Mouse (Mus musculus): ENCODE measurements at regions not wholly inside any gene's neighbourhood (a gene's known extent, or its start where the extent isn't known, plus 50 kb on each side); places are given as distances from the start of the nearest gene placed in this dataset.

DNA sequence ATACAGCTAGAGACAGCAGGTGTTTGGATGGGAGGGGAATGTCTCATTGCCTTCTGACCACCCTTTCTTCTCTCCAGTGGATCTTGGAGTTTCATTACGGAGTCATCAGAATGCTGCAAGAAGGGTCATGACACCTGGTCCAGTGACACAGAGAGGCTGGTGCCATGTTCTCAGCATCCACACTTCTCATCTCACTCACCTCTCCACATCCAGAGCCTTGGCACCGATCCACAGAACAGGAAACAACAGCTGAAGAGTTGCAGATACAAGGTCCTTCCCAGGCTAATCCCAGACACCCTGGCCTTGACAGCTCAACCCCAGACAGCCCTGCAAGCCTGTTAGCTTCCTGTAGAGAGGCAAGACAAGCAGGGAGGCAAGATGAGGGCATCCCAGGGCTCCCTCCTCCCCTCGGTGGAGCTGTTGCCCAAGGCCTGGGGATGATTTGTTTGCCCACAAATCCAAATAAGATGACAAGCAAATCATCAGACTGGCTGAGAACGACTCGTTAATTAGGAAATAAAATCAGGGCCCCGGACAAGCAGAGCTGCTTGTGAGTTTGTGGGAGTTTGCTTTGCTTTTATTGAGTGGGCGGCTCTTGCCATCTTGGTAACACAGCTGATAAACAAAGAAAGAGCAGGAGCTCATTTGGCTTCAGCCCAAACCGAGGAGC is 274.4 kb downstream of the Cbln1 start:
- Histone ChIP-seq H3K27ac (replicated peaks; ENCODE audit: insufficient read depth, low read depth, low read length) (no peak overlapping the region), H3K4me1 (ENCODE audit: control insufficient read depth, insufficient read depth, low read length) (no peaks in the 10 kb centered on the region), H3K9ac (ENCODE audit: low read depth, low read length) (no peak overlapping the region), H3K27me3 (ENCODE audit: control insufficient read depth, insufficient read depth, low read length) (no peaks in the 10 kb centered on the region), H3K79me2 (ENCODE audit: control insufficient read depth, insufficient read depth, low read length) (no peaks in the 10 kb centered on the region), H3K36me3 (ENCODE audit: control insufficient read depth, insufficient read depth, low read length) (no peaks in the 10 kb centered on the region), H3K4me3 (ENCODE audit: insufficient read depth, low read depth, low read length) (no peak overlapping the region)
- WGBS: 41% methylated on average over 8 of the region's 8 CpGs
- TF ChIP-seq CTCF (IDR thresholded peaks at IDR 0.05; ENCODE audit: low read depth, low read length): no peak
- TF ChIP-seq POLR2A (IDR thresholded peaks at IDR 0.05; ENCODE audit: extremely low read depth, insufficient read depth, low read length): no peak
- no peak for DNase-seq (ENCODE audit: extremely low read depth, low read depth, low spot score)

DNA sequence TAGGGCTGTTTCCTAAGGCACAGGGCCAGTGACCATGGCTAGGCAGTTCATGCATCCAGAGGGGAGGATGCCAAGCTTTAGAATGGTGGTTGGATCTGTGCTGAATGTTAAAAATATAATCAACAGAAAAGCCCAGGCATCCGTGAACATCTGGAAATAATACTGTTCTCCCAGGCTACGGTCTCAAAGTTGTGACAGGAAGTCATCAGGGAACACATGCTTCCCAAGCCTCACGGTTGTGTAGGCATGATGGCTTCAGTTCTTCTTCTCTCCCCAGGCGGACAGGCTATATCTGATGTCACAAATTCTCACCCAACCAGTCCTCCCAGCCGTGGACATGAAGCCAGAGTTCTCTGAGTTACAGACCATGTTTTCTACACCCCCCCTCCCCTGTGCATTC is 275.4 kb downstream of the Cbln1 start:
- Histone ChIP-seq H3K4me1 (ENCODE audit: control insufficient read depth, insufficient read depth, low read length) (no peaks in the 10 kb centered on the region), H3K36me3 (ENCODE audit: control insufficient read depth, insufficient read depth, low read length) (no peaks in the 10 kb centered on the region), H3K79me2 (ENCODE audit: control insufficient read depth, insufficient read depth, low read length) (no peaks in the 10 kb centered on the region), H3K27ac (replicated peaks; ENCODE audit: insufficient read depth, low read depth, low read length) (no peak overlapping the region), H3K4me3 (ENCODE audit: insufficient read depth, low read depth, low read length) (no peak overlapping the region), H3K9ac (ENCODE audit: low read depth, low read length) (no peak overlapping the region), H3K27me3 (ENCODE audit: control insufficient read depth, insufficient read depth, low read length) (no peaks in the 10 kb centered on the region)
- no peak for DNase-seq (ENCODE audit: extremely low read depth, low read depth, low spot score)
- no peak for TF ChIP-seq CTCF (IDR thresholded peaks at IDR 0.05; ENCODE audit: low read depth, low read length)
- TF ChIP-seq POLR2A (IDR thresholded peaks at IDR 0.05; ENCODE audit: extremely low read depth, insufficient read depth, low read length): no peak
- WGBS: 61% methylated on average over 5 of the region's 5 CpGs

DNA sequence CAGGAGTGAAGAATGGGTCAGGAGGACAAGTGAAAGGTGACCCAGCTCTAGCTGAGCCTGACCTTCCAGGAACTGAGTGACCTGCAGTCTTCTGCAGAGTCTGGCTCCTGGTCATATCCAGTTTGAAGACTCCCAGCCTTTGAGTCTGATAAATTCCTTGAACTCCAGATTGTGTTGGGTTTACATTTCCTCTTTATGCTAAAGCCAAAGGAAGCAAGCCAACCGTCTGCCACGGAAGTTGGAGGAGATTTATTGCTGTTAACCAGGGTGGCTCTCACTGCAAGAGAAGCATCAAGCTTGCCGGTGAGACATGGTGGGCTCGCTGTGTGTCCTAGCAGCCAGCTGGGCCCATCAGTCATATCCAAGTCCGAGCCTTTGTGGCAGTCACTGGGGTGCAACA is 276.4 kb downstream of the Cbln1 start:
- Histone ChIP-seq H3K36me3 (ENCODE audit: control insufficient read depth, insufficient read depth, low read length) (no peaks in the 10 kb centered on the region), H3K27ac (replicated peaks; ENCODE audit: insufficient read depth, low read depth, low read length) (no peak overlapping the region), H3K4me1 (ENCODE audit: control insufficient read depth, insufficient read depth, low read length) (no peaks in the 10 kb centered on the region), H3K9ac (ENCODE audit: low read depth, low read length) (no peak overlapping the region), H3K4me3 (ENCODE audit: insufficient read depth, low read depth, low read length) (no peak overlapping the region), H3K27me3 (ENCODE audit: control insufficient read depth, insufficient read depth, low read length) (no peaks in the 10 kb centered on the region), H3K79me2 (ENCODE audit: control insufficient read depth, insufficient read depth, low read length) (no peaks in the 10 kb centered on the region)
- 71% methylated on average over 5 of the region's 5 CpGs for WGBS
- DNase-seq (ENCODE audit: extremely low read depth, low read depth, low spot score): no peak
- TF ChIP-seq CTCF (IDR thresholded peaks at IDR 0.05; ENCODE audit: low read depth, low read length) (no peak), POLR2A (IDR thresholded peaks at IDR 0.05; ENCODE audit: extremely low read depth, insufficient read depth, low read length) (no peak)

DNA sequence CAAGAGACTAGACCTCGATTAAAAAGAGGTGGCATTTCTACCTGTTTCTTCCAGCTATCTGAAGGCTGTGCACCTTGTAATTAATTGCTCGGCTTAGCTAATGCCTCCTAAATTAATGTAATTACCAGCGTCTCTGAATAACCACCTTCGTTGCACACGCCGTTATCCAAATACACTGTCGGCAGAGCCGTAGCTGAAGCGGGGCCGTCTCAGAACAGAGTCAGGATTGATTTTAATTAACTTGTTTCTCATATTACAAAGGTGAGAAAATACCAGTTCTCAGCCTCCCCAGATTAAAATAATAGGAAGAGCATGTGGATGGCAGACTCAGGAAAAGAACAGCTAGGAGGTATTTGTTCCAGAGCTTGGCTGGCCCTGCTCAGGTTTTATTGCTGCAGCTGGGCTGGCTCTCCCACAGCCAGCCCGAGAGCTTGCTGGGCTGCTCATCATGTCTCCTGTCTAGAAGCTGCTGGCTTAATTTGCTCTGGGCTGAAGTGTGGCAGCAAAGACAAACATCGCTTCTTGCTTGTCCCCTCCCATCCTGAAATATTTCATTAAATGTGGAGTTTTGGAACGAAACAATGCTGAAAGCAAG is 282.5 kb downstream of the Cbln1 start:
- TF ChIP-seq CTCF (IDR thresholded peaks at IDR 0.05; ENCODE audit: low read depth, low read length) (no peak), POLR2A (IDR thresholded peaks at IDR 0.05; ENCODE audit: extremely low read depth, insufficient read depth, low read length) (no peak)
- Histone ChIP-seq H3K4me3 (ENCODE audit: insufficient read depth, low read depth, low read length) (no peak overlapping the region), H3K79me2 (ENCODE audit: control insufficient read depth, insufficient read depth, low read length) (no peaks in the 10 kb centered on the region), H3K36me3 (ENCODE audit: control insufficient read depth, insufficient read depth, low read length) (no peaks in the 10 kb centered on the region), H3K27me3 (ENCODE audit: control insufficient read depth, insufficient read depth, low read length) (no peaks in the 10 kb centered on the region), H3K27ac (replicated peaks; ENCODE audit: insufficient read depth, low read depth, low read length) (no peak overlapping the region), H3K9ac (ENCODE audit: low read depth, low read length) (no peak overlapping the region), H3K4me1 (ENCODE audit: control insufficient read depth, insufficient read depth, low read length) (no peaks in the 10 kb centered on the region)
- no peak for DNase-seq (ENCODE audit: extremely low read depth, low read depth, low spot score)
- WGBS: 84% methylated on average over 13 of the region's 13 CpGs

DNA sequence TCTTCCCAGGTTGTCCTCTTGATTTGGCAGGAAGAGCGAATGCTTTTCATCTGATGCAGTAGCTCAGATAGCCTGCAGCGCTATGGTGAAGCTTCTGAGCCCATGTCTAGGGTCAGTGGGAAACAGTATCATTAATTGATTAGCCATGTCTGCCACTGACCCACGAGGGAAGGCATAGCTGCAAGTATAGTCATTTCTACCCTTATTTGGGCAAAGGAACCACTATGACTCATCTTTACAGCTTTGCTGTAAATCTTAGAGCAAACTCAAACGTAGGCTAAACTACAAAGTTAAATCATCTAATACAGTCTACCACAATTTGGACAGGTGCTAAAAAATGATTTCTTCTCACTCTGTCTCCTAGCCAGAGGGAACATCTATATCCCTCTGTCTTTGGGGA is 289.5 kb downstream of the Cbln1 start:
- Histone ChIP-seq H3K4me1 (ENCODE audit: control insufficient read depth, insufficient read depth, low read length) (no peaks in the 10 kb centered on the region), H3K4me3 (ENCODE audit: insufficient read depth, low read depth, low read length) (no peak overlapping the region), H3K27ac (replicated peaks; ENCODE audit: insufficient read depth, low read depth, low read length) (no peak overlapping the region), H3K9ac (ENCODE audit: low read depth, low read length) (no peak overlapping the region), H3K36me3 (ENCODE audit: control insufficient read depth, insufficient read depth, low read length) (no peaks in the 10 kb centered on the region), H3K27me3 (ENCODE audit: control insufficient read depth, insufficient read depth, low read length) (no peaks in the 10 kb centered on the region), H3K79me2 (ENCODE audit: control insufficient read depth, insufficient read depth, low read length) (no peaks in the 10 kb centered on the region)
- DNase-seq (ENCODE audit: extremely low read depth, low read depth, low spot score): no peak
- whole genome bisulfite sequencing: 57% methylated on average over 4 of the region's 4 CpGs
- no peak for TF ChIP-seq POLR2A (IDR thresholded peaks at IDR 0.05; ENCODE audit: extremely low read depth, insufficient read depth, low read length)
- TF ChIP-seq CTCF (IDR thresholded peaks at IDR 0.05; ENCODE audit: low read depth, low read length): no peak

DNA sequence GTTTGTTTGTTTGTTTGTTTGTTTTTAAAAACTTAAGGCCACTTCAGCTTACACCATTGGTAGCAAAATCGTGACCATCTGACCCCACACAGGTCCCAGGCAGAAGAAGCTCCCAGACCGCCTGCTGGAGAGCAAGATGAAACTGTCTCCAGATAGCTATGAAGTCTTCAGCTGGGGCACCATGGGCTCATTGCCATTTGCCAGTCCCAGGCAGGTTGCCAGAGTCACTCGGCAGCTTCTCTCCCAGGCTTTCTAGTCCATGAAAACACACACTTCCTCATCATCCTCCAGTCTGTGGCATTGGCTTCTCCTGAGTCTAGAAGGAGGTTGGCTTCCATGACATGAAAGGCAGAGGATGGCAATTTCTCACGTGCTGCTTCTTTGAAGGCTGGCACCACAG is 293.5 kb upstream of the N4bp1 start:
- TF ChIP-seq CTCF (IDR thresholded peaks at IDR 0.05; ENCODE audit: low read depth, low read length) (no peak), POLR2A (IDR thresholded peaks at IDR 0.05; ENCODE audit: extremely low read depth, insufficient read depth, low read length) (no peak)
- no peak overlapping the region for H3K4me3 ChIP-seq (ENCODE audit: insufficient read depth, low read depth, low read length)
- DNase-seq (ENCODE audit: extremely low read depth, low read depth, low spot score): no peak
- H3K36me3 ChIP-seq (ENCODE audit: control insufficient read depth, insufficient read depth, low read length): no peaks in the 10 kb centered on the region
- no peak overlapping the region for H3K9ac ChIP-seq (ENCODE audit: low read depth, low read length)
- H3K27me3 ChIP-seq (ENCODE audit: control insufficient read depth, insufficient read depth, low read length): no peaks in the 10 kb centered on the region
- H3K79me2 ChIP-seq (ENCODE audit: control insufficient read depth, insufficient read depth, low read length): no peaks in the 10 kb centered on the region
- H3K4me1 ChIP-seq (ENCODE audit: control insufficient read depth, insufficient read depth, low read length): no peaks in the 10 kb centered on the region
- H3K27ac ChIP-seq (replicated peaks; ENCODE audit: insufficient read depth, low read depth, low read length): no peak overlapping the region
- WGBS: 56% methylated on average over 4 of the region's 4 CpGs
